Mouse (Mus musculus) ES-Bruce4 (cell line): ENCODE measurements around the gene Oas2.

Source experiments
- CTCF ChIP-seq: IDR thresholded peaks from one replicate; pipeline ENCODE4 v1.8.1; 2011; ENCODE audit warnings: low read depth, low read length
- POLR2A ChIP-seq: IDR thresholded peaks from one replicate; pipeline ENCODE4 v1.8.1; 2011; ENCODE audit warnings: low read length; ENCODE audit not compliant: insufficient read depth

DNA sequence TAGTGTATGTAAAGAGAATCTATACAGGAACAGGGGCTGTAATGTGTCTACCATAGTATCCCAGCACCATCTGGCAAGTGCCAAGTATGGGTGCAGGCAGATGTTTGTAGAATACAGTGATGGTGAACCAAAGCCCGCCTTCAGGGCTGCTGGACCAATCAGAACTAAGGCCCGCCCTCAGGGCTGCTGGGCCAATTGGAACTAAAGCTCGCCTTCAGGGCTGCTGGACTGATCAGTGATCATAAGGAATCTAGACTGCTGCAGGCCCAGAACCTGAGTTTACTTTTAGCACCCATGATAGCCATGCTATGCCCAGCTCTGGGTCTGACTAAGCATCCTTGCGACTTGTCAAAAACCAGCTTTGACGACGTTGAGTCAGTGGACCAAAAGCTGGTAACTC lies 12.2 kb upstream of the Oas2 start:
- no peak for TF ChIP-seq CTCF
- no peak for TF ChIP-seq POLR2A
